Mouse (Mus musculus) adrenal gland, postnatal 10 days (tissue): Measurements from ENCODE around the gene Abhd17a. TPM values are rescaled to one million over a fixed set of nuclear protein-coding genes. Genes with fewer than 3 reads are reported as not detected.

Experiments
- DNase-seq: peaks from one replicate; pipeline ENCODE4 v3.0.0; 2021; ENCODE audit warnings: mixed read lengths
- microRNA-seq: library from miRNA; unstranded; fragments of <30 nt; microRNA quantifications from one replicate; pipeline ENCODE4 v1.2.0, GENCODE M21; 2021
- total RNA-seq, 2 experiments: library from RNA; stranded (reverse); gene quantifications; 2 replicates each; pipeline ENCODE4 v1.2.3; 2021

The Abhd17a gene
- total RNA-seq, 2 experiments from 2014 or later, result 108 to 113 TPM

DNA sequence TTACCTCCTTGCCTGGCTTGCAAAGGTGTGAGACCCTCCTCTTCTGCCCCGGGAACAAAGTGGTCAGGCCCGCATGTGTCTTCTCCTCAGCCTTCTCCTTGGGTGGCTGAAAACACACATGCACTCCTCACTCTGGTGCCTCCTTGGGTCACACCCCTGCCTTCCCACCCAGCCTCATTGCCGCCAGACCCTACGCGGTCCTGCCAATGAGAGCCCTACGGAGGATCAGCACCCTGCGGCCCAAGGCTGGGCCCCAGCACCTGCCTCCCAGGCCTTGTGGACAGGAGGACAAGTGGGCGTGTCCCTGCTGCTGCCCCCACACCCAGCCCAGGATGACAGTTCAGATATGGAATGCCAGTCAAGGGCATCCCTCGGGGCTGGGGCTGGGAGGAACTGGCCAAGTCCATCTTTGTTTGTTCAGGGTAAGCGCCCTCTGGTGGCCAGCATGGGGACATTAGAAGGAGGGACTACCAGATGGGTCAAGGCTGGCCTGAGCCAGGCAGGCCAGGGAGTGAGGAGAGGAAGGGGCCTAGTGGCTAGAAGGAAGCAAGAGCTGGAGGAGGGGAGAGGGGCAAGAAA is 41.6 kb downstream of the Abhd17a start:
- DNase-seq, result peak; percentile 90

DNA sequence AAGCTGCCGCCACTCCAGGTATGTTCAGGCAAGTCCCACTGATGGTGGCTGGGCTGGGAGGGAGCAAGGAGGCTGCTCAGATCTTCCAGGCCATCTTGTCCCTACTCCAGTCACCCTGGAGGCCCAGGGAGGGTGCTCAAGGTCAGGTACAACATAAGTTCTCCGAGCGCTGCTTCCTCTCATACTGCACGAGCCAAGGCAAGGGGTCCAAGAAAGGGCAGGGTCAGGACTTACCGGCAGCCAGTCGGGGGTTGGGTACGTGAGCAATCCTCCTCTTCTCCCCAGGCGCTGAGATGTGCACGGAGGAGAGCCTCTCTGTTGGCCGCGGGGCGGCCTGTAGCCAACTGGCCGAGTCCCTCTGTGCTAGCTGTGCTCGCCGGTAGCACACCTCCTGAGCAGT is 42.6 kb downstream of the Abhd17a start:
- peak; percentile 45 for DNase-seq

DNA sequence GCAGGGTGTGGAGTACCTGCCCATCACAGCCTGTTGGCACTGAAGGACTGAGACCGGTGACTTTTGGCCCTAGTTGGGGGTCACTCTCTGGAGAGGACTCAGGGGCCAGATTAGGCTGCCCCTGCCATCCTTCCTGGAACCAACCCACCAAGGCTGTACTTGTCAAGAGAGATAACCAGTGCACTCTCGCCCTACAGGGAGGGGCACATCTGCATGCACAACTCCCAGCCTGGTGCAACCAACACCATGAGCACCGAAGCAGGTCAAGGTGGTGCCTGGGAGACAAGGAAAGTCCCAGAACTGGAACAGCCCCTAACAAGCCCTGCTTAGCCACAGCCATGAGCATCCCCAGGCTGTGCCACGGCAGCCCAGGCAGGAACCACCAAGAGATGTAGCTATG is 43.2 kb downstream of the Abhd17a start:
- DNase-seq, result peak; percentile 13

DNA sequence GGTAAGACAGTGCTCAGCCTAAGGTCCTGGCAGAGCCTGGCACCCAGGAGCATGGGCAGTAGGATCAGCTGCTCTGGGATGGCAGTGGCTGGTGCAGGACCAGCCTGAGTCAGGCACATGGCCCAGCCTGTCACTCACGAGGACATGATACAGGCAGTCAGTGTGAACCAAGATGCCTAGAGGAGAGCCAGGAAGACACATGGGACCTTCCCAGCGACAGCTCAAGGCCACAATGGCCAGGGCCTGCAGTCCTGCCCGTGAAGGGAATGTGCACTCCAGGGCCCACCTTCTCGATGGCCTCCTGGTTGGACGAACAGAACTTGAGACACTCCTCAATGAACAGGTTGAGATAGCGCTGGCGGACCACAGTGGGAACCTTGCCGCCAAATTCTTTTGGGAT is 44.6 kb downstream of the Abhd17a start:
- peak; percentile 36 for DNase-seq

- DNase-seq, result no peak
Measured at GRCm38 (mm10) chr10:80543873-80544272, 46.3 kb downstream of the Abhd17a start.

- DNase-seq, result peak; percentile 50
Measured at GRCm38 (mm10) chr10:80539493-80539892, 50.6 kb downstream of the Abhd17a start.

GRCm38 (mm10) chr10:80538710-80539394 is 51.3 kb downstream of the Abhd17a start, which contains the start of gene Atp8b3:
Gene Atp8b3, minus strand, starts transcription at chr10:80539124.
- peak; percentile 95 for DNase-seq

DNA sequence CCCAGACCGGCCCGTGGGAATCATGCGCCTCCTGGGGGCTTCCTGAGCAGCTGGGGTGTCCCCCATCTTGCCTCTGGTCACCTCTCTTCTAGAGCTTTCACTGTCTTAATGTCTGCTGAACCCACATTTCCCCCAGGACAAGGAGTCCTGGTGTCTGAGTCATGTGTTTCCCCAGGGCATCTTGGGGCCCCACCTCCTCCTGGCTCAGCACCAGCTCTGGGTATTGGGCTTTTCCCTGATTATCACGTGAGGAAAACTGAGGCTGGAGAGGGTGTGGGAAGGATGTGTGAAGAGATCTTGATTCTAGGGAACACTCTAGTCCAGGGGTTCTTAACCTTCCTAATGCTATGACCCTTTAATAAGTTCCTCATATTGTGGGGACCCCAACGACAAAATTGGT is 52.0 kb downstream of the Abhd17a start:
- DNase-seq, result peak; percentile 71

DNA sequence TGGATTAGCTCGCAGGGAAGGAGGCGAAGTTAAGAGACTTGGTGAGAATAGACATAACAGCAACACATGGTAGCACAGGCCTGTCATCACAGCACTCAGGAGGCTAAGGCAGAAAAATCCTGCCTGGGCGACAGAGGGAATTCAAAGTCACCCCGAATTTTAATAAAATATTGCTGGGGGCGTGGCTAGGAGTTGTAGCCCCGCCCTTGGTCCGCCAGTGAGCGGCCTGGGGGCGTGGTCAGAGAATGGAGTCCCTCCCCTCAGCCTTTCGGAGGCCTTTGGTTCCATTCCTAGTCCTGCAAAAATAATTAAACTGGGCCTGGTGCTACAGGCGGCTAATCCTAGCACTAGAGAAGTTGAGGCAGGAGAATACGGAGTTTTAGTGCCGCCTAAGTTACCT is 54.4 kb downstream of the Abhd17a start:
- DNase-seq, result peak; percentile 15

DNA sequence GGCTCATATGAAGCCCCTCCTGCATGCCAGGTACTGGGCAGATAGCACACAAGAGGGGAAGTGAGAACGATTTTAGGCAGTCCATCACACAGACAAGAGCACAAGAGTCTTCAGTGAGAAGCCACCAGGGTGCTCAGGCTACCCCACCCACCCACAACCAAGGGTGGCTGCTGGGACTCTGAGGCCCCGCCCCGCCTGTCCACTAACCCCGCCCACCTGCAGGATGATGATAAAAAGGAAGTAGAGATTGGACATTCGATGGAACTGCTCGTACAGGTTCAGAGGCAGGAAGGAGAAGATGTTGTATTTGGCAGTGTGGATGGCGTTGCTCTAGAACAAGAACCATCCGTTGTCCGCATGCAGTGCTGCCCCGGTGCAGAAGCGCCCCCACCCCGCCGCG is 55.1 kb downstream of the Abhd17a start:
- no peak for DNase-seq

DNA sequence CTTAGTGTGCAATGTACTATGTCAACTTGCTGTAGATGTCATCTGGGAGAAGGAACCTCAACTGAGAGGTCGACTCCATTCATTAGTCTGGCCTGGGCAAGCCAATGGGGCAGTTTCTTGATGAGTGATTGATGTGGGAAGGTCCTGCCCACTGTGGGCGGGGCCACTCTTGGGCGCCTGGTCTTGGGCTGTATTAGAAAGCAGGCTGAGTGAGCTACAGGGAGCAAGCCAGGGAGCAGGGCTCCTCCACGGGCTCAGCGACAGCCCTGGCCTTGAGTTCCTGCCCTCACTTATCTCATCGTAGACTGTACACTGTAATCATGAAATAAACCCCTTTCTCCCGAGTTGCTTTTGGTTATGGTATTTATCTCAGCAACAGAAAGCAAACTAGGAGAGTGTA is 56.4 kb downstream of the Abhd17a start:
- DNase-seq, result peak; percentile 70

Small RNAs within 50 kb of the gene (microRNA-seq; reads per million reads assigned to microRNA genes)
- gene Mir6912, result 4.6 reads per million, percentile 3 among the genes with 10 or more reads in this experiment

Other genes starting within 250 kb of the Abhd17a start
- 10 to 100 TPM in 1 of 2 experiments, 1 to 10 TPM in 1; 7.6 to 18.7 TPM for gene Adamtsl5, start 241.9 kb downstream of the Abhd17a start, total RNA-seq
- gene Plk5, start 233.9 kb downstream of the Abhd17a start, total RNA-seq, result under 1 TPM in 1 of 2 experiments, not detected in 1; 0.12 TPM
- gene Mex3d, start 202.7 kb downstream of the Abhd17a start, total RNA-seq, result 10 to 100 TPM; 19.6 to 21.8 TPM
- 100 to 1,000 TPM; 103 to 113 TPM for gene Mbd3, start 190.8 kb downstream of the Abhd17a start, total RNA-seq
- 1,000 to 10,000 TPM; 1,321 to 1,365 TPM for gene Uqcr11, start 183.5 kb downstream of the Abhd17a start, total RNA-seq
- 10 to 100 TPM; 58.1 to 77.1 TPM for gene Tcf3, start 156.7 kb downstream of the Abhd17a start, total RNA-seq
- not detected for gene Onecut3, start 95.5 kb downstream of the Abhd17a start, total RNA-seq
- under 1 TPM; 0.27 to 0.36 TPM for gene Atp8b3, start 51.2 kb downstream of the Abhd17a start, total RNA-seq
- 10 to 100 TPM; 31.9 to 44.5 TPM for gene Rexo1, start 28.8 kb downstream of the Abhd17a start, total RNA-seq
- 10 to 100 TPM; 12.4 to 14.1 TPM for gene Klf16, start 13.0 kb downstream of the Abhd17a start, total RNA-seq
- gene Scamp4, start 12.5 kb upstream of the Abhd17a start, total RNA-seq, result 10 to 100 TPM; 41.8 to 42.3 TPM
- gene Adat3, start 12.5 kb upstream of the Abhd17a start, total RNA-seq, result 1 to 10 TPM; 3.9 to 5.1 TPM
- gene Gm49322, start 15.7 kb upstream of the Abhd17a start, total RNA-seq, result 1 to 10 TPM; 1.6 to 2.7 TPM
- 100 to 1,000 TPM; 121 to 131 TPM for gene Csnk1g2, start 32.5 kb upstream of the Abhd17a start, total RNA-seq
- gene Btbd2, start 66.7 kb upstream of the Abhd17a start, total RNA-seq, result 10 to 100 TPM; 50.4 to 65.3 TPM
- 100 to 1,000 TPM; 249 to 298 TPM for gene Mknk2, start 87.8 kb upstream of the Abhd17a start, total RNA-seq
- 10 to 100 TPM; 17.7 to 20.1 TPM for gene Mob3a, start 111.6 kb upstream of the Abhd17a start, total RNA-seq
- gene Izumo4, start 111.8 kb upstream of the Abhd17a start, total RNA-seq, result 10 to 100 TPM in 1 of 2 experiments, 1 to 10 TPM in 1; 6.9 to 13.1 TPM
- 10 to 100 TPM; 64.7 to 82.6 TPM for gene Ap3d1, start 151.9 kb upstream of the Abhd17a start, total RNA-seq
- 10 to 100 TPM; 64.5 to 80.9 TPM for gene Dot1l, start 164.9 kb upstream of the Abhd17a start, total RNA-seq
- gene Sf3a2, start 207.9 kb upstream of the Abhd17a start, total RNA-seq, result 10 to 100 TPM; 45.2 to 50.5 TPM
- gene Plekhj1, start 208.3 kb upstream of the Abhd17a start, total RNA-seq, result 10 to 100 TPM; 50.0 to 63.2 TPM
- under 1 TPM; 0.57 to 0.79 TPM for gene Amh, start 214.9 kb upstream of the Abhd17a start, total RNA-seq
- 10 to 100 TPM in 1 of 2 experiments, 1 to 10 TPM in 1; 9.8 to 24.0 TPM for gene Jsrp1, start 223.2 kb upstream of the Abhd17a start, total RNA-seq
- gene Oaz1, start 236.3 kb upstream of the Abhd17a start, total RNA-seq, result 100 to 1,000 TPM; 700 to 820 TPM